Mouse (Mus musculus) heart, adult 2 months (tissue): ENCODE data around the gene Rnf150. TPM values are rescaled to one million over a fixed set of nuclear protein-coding genes. Genes with fewer than 3 reads are reported as not detected.

Source experiments
- DNase-seq, 2 experiments: peaks; one replicate each; pipeline ENCODE4 v3.0.0; 2021
- H3K27ac ChIP-seq: fragments of 200-600 bp; 2 replicates; pipeline ENCODE4 v1.8.1; 2022
- H3K27me3 ChIP-seq: fragments of 200-500 bp; 2 replicates; pipeline ENCODE4 v1.6.1; 2012; ENCODE audit warnings: mild to moderate bottlenecking, low read length, inconsistent platforms, mixed read lengths; ENCODE audit not compliant: control insufficient read depth, insufficient read depth
- H3K36me3 ChIP-seq: fragments of 200-500 bp; 2 replicates; pipeline ENCODE4 v1.6.1; 2012; ENCODE audit warnings: low read length, inconsistent platforms; ENCODE audit not compliant: control insufficient read depth, insufficient read depth
- H3K4me1 ChIP-seq: fragments of 200-500 bp; 2 replicates; pipeline ENCODE4 v1.6.1; 2011; ENCODE audit warnings: low read length; ENCODE audit not compliant: control insufficient read depth, insufficient read depth
- H3K4me3 ChIP-seq: fragments of 200-600 bp; 2 replicates; pipeline ENCODE4 v1.8.1; 2022
- H3K79me2 ChIP-seq: fragments of 200-500 bp; replicated peaks from 2 replicates; pipeline ENCODE4 v1.6.1; 2012; ENCODE audit warnings: mild to moderate bottlenecking, inconsistent platforms, low read length, moderate library complexity, mixed read lengths; ENCODE audit not compliant: control insufficient read depth, insufficient read depth
- H3K9ac ChIP-seq: fragments of 200-500 bp; 2 replicates; pipeline ENCODE4 v1.6.1; 2012; ENCODE audit warnings: low read depth, mild to moderate bottlenecking, control low read depth, inconsistent platforms, low read length, mixed read lengths
- CTCF ChIP-seq: fragments of 200-600 bp; IDR thresholded peaks from 2 replicates; pipeline ENCODE4 v1.8.1; 2022; ENCODE audit warnings: antibody characterized with exemption, mild to moderate bottlenecking, moderate library complexity
- EP300 ChIP-seq: fragments of 200-500 bp; IDR thresholded peaks from 2 replicates; pipeline ENCODE4 v1.6.1; 2011; ENCODE audit warnings: low read depth, low read length, control low read depth; ENCODE audit not compliant: insufficient read depth
- POLR2A ChIP-seq: fragments of 200-500 bp; IDR thresholded peaks from 2 replicates; pipeline ENCODE4 v1.6.1; 2011; ENCODE audit warnings: mild to moderate bottlenecking, low read depth, low read length, control low read depth; ENCODE audit not compliant: insufficient read depth
- WGBS: fragments of 180-500 bp; shearing (Covaris S2); methylation state at CpG from one replicate; pipeline ENCODE4 v1.1.7; 2018; 5-methylcytosine and 5-hydroxymethylcytosine counted together
- intact Hi-C: fragments of 180-260 bp; cut with DNase I; formaldehyde crosslinking; loops from one replicate; pipeline ENCODE4 v1.15.1; 2025
- polyA plus RNA-seq: library from polyadenylated mRNA; depleted of rRNA; stranded (reverse); fragments of >200 nt; gene quantifications from 2 replicates; pipeline ENCODE4 v1.2.3, GENCODE M21; 2012
- total RNA-seq, 2 experiments: library from RNA; stranded (reverse); gene quantifications; 2 replicates each; pipeline ENCODE4 v1.2.3; 2021

Rnf150 gene
- total and polyA plus RNA-seq, 3 experiments, result 6.6 to 14.2 (median 12.2) TPM

- no peak for TF ChIP-seq CTCF
- no peak for TF ChIP-seq EP300
- no peak for TF ChIP-seq POLR2A
- Histone ChIP-seq H3K27ac (no peak overlapping the region), H3K4me1 (no peaks in the 10 kb centered on the region), H3K27me3 (no peaks in the 10 kb centered on the region), H3K4me3 (no peak overlapping the region), H3K36me3 (no peaks in the 10 kb centered on the region), H3K9ac (no peak overlapping the region), H3K79me2 (no peaks in the 10 kb centered on the region)
- intact Hi-C loops, result no loop called here
- DNase-seq, result no peak
- 60% methylated on average over 2 of the region's 2 CpGs for WGBS
Observed at GRCm38 (mm10) chr8:83011286-83011685, 148.1 kb downstream of the Rnf150 start.

- no peak for DNase-seq
- Histone ChIP-seq H3K9ac (no peak overlapping the region), H3K27ac (no peak overlapping the region), H3K27me3 (no peaks in the 10 kb centered on the region), H3K4me1 (no peaks in the 10 kb centered on the region), H3K4me3 (no peak overlapping the region), H3K79me2 (no peaks in the 10 kb centered on the region), H3K36me3 (no peaks in the 10 kb centered on the region)
- 54% methylated on average over 5 of the region's 5 CpGs for WGBS
- TF ChIP-seq EP300 (no peak), POLR2A (no peak), CTCF (no peak)
- intact Hi-C loops, result no loop called here
Observed at GRCm38 (mm10) chr8:83011758-83012157, 148.6 kb downstream of the Rnf150 start.

- H3K79me2 ChIP-seq, result no peaks in the 10 kb centered on the region; the same call in 1 of the 2 replicates
- H3K27ac ChIP-seq, result peak overlapping the region; percentile 64; the same call in 1 of the 2 replicates
- H3K36me3 ChIP-seq, result no peaks in the 10 kb centered on the region
- peak in 1 of 2 experiments; percentile 49 for DNase-seq
- intact Hi-C loops, result no loop called here
- H3K27me3 ChIP-seq, result no peaks in the 10 kb centered on the region
- no peak overlapping the region for H3K4me3 ChIP-seq
- H3K4me1 ChIP-seq, result peaks cover 3% of the 10 kb centered on the region
- TF ChIP-seq EP300, result no peak
- no peak for TF ChIP-seq POLR2A
- peak; percentile 5; the same call in 1 of the 2 replicates for TF ChIP-seq CTCF
- WGBS, result 47% methylated on average over 2 of the region's 2 CpGs
- H3K9ac ChIP-seq, result no peak overlapping the region
Observed at GRCm38 (mm10) chr8:83028211-83028610, 165.1 kb downstream of the Rnf150 start.

DNA sequence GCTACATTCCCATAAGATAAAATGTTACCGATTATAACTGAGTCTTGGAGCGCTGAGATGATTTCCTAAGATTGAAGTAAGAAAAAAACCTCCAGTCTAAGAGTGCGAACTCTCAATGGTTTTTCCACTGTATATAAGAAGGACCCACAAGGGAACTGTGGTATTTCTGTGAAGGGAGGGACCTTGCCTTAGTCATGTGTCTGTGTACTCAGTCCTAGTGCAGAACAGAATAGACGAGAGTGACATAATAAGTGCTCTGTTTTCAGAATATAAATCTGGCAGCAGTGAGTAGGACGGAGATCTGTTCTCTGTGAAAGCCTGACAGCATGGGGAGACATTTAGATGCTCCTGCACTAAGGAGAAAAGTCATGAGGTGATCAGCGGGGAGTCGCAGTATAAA is 169.6 kb downstream of the Rnf150 start:
- peaks cover 2% of the 10 kb centered on the region for H3K36me3 ChIP-seq
- no peak overlapping the region; the same call in 1 of the 2 replicates for H3K9ac ChIP-seq
- WGBS, result 44% methylated on average over 7 of the region's 7 CpGs
- H3K4me1 ChIP-seq, result peaks cover 10% of the 10 kb centered on the region
- intact Hi-C loops, result loop anchor here (5.0 kb wide), 1 partner anchor 170 kb away; the partner anchor contains the start of gene Rnf150
- H3K27me3 ChIP-seq, result no peaks in the 10 kb centered on the region
- H3K79me2 ChIP-seq, result no peaks in the 10 kb centered on the region; the same call in 1 of the 2 replicates
- H3K4me3 ChIP-seq, result no peak overlapping the region
- H3K27ac ChIP-seq, result peak overlapping the region; percentile 33; the same call in 1 of the 2 replicates
- TF ChIP-seq POLR2A (no peak), EP300 (no peak), CTCF (no peak)
- DNase-seq, result no peak

DNA sequence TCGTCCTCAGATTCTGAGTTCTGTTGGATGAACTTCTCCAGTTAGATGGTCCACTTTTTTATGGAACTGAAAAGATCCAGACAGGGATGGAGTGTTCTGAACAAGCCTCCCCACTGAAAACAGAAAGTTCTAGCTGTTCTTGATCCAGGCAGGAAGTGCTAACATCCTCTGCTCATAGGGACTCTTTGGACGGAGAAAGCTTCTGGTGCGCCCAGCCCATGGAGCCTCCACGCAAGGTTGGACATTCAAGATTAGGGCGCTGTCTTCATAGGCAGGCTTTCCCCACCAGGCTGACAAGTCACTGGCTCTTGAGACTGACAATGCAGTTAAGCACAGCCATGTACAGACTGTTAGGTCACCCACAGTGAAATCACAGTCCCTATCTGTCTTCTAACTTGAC is 172.0 kb downstream of the Rnf150 start:
- no peak for DNase-seq
- intact Hi-C loops, result loop anchor here (5.0 kb wide), 1 partner anchor 93 kb away; no protein-coding TSS in a partner anchor
- no peak overlapping the region for H3K27ac ChIP-seq
- WGBS, result 82% methylated on average over 5 of the region's 5 CpGs
- no peaks in the 10 kb centered on the region for H3K27me3 ChIP-seq
- no peaks in the 10 kb centered on the region for H3K79me2 ChIP-seq
- peaks cover 9% of the 10 kb centered on the region for H3K4me1 ChIP-seq
- H3K4me3 ChIP-seq, result no peak overlapping the region
- H3K9ac ChIP-seq, result no peak overlapping the region
- H3K36me3 ChIP-seq, result peaks cover 2% of the 10 kb centered on the region
- TF ChIP-seq EP300 (no peak), POLR2A (no peak), CTCF (no peak)

GRCm38 (mm10) chr8:83036521-83037166 is 173.5 kb downstream of the Rnf150 start:
- H3K4me3 ChIP-seq, result no peak overlapping the region
- H3K27me3 ChIP-seq, result no peaks in the 10 kb centered on the region
- TF ChIP-seq EP300 (no peak), POLR2A (no peak), CTCF (no peak)
- whole genome bisulfite sequencing, result 77% methylated on average over 3 of the region's 3 CpGs
- H3K79me2 ChIP-seq, result no peaks in the 10 kb centered on the region; the same call in 1 of the 2 replicates
- H3K27ac ChIP-seq, result no peak overlapping the region
- H3K9ac ChIP-seq, result no peak overlapping the region
- peaks cover 2% of the 10 kb centered on the region for H3K36me3 ChIP-seq
- intact Hi-C loops, result loop anchor here (5.0 kb wide), 1 partner anchor 94 kb away; no protein-coding TSS in a partner anchor
- peak in 1 of 2 experiments; percentile 44 for DNase-seq
- peaks cover 9% of the 10 kb centered on the region for H3K4me1 ChIP-seq
